Mouse (Mus musculus) liver, postnatal 0 days (tissue): Measurements from ENCODE around the gene Kctd17. TPM values are rescaled to one million over a fixed set of nuclear protein-coding genes. Genes with fewer than 3 reads are reported as not detected.
A peak's percentile ranks its signal among the peaks of the same experiment; 100 is the strongest.

Source experiments
- ATAC-seq: fragments of 200-750 bp; cut with Nextera tagmentation; 2 replicates; pipeline ENCODE4 v1.8.0; 2017; ENCODE audit warnings: mild to moderate bottlenecking, moderate library complexity
- DNase-seq: peaks from one replicate; pipeline ENCODE4 v3.0.0-alpha.2; 2016
- H3K27ac ChIP-seq: fragments of 300-500 bp; sonication (generic); 2 replicates; pipeline ENCODE4 v1.5.1; 2014; ENCODE audit warnings: antibody characterized with exemption, moderate library complexity, mild to moderate bottlenecking, low read depth
- H3K27me3 ChIP-seq: fragments of 300-500 bp; sonication (generic); 2 replicates; pipeline ENCODE4 v1.6.1; 2014; ENCODE audit warnings: low read length, control low read depth, mixed read lengths; ENCODE audit not compliant: insufficient read depth
- H3K36me3 ChIP-seq: fragments of 300-500 bp; sonication (generic); replicated peaks from 2 replicates; pipeline ENCODE4 v1.6.1; 2014; ENCODE audit warnings: mild to moderate bottlenecking, control low read depth, low read length, moderate library complexity, mixed read lengths; ENCODE audit not compliant: insufficient read depth
- H3K4me1 ChIP-seq: fragments of 300-500 bp; sonication (generic); 2 replicates; pipeline ENCODE4 v1.6.1; 2014; ENCODE audit warnings: antibody characterized with exemption, mild to moderate bottlenecking, control low read depth; ENCODE audit not compliant: insufficient read depth
- H3K4me2 ChIP-seq: fragments of 300-500 bp; sonication (generic); 2 replicates; pipeline ENCODE4 v1.6.1; 2014; ENCODE audit warnings: low read depth, mild to moderate bottlenecking, low read length, moderate library complexity, mixed read lengths
- H3K4me3 ChIP-seq: fragments of 300-500 bp; sonication (generic); 2 replicates; pipeline ENCODE4 v1.5.1; 2014; ENCODE audit warnings: low read depth, low read length
- H3K9ac ChIP-seq: fragments of 300-500 bp; sonication (generic); replicated peaks from 2 replicates; pipeline ENCODE4 v1.6.1; 2014; ENCODE audit warnings: mild to moderate bottlenecking, moderate library complexity
- H3K9me3 ChIP-seq: fragments of 300-500 bp; sonication (generic); 2 replicates; pipeline ENCODE4 v1.6.1; 2016; ENCODE audit warnings: mild to moderate bottlenecking, control low read depth, low read length, mixed read lengths
- CTCF ChIP-seq: sonication (generic); IDR thresholded peaks from 2 replicates; pipeline ENCODE4 v1.5.1; 2016; ENCODE audit warnings: antibody characterized with exemption, low read depth
- EP300 ChIP-seq: IDR thresholded peaks from 2 replicates; pipeline ENCODE4 v1.6.1; 2016; ENCODE audit warnings: antibody characterized with exemption, low read depth, mild to moderate bottlenecking
- WGBS: fragments of 180-500 bp; shearing (Covaris S2); extraction: QIAGEN DNeasy Blood & Tissue Kit; methylation state at CpG from one replicate; pipeline ENCODE4 v1.1.7; 2014; ENCODE audit not compliant: insufficient replicate concordance; 5-methylcytosine and 5-hydroxymethylcytosine counted together
- polyA plus RNA-seq: library from polyadenylated mRNA; unstranded; fragments of >200 nt; fragmentation: Nextera tagmentation; extraction: Ambion mirVana; gene quantifications from 2 replicates; pipeline ENCODE4 v1.2.1, GENCODE M21; 2015

Gene Kctd17
- polyA plus RNA-seq, 1 experiment from 2014 or later: 6.0 TPM

DNA sequence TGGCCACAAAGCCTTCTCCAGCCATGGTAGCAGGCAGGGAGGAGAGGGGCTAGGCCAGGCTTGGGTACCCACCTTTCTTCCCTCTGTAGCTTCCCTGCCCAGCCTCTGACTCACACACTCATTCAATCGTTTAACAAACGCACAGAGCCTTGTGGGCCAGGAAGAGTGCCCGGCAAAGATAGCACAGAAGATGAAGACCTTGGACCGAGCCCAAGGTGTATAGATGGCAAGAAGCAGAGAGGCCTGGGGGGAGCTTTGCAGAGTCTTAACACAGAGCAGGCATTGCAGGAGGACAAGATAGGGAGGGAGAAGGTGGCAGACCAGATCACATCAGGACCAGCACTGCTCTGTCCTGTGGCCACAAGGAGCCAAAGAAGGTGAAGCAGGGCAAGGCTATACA lies 26.8 kb downstream of the Kctd17 start:
- DNase-seq (no peak), ATAC-seq (no peak)
- WGBS: 38% methylated on average over 4 of the region's 4 CpGs
- H3K4me1 ChIP-seq: peaks cover 5% of the 10 kb centered on the region; the same call in 1 of the 2 replicates
- H3K9ac ChIP-seq: no peak overlapping the region
- TF ChIP-seq EP300: no peak
- no peak for TF ChIP-seq CTCF
- H3K27ac ChIP-seq: 0 out of 2 replicates have a peak overlapping the region, but pooled peaks have one; percentile 9
- H3K4me2 ChIP-seq: no peak overlapping the region
- no peaks in the 10 kb centered on the region for H3K9me3 ChIP-seq
- no peaks in the 10 kb centered on the region for H3K27me3 ChIP-seq
- no peak overlapping the region for H3K4me3 ChIP-seq
- peaks cover 6% of the 10 kb centered on the region; the same call in 1 of the 2 replicates for H3K36me3 ChIP-seq

DNA sequence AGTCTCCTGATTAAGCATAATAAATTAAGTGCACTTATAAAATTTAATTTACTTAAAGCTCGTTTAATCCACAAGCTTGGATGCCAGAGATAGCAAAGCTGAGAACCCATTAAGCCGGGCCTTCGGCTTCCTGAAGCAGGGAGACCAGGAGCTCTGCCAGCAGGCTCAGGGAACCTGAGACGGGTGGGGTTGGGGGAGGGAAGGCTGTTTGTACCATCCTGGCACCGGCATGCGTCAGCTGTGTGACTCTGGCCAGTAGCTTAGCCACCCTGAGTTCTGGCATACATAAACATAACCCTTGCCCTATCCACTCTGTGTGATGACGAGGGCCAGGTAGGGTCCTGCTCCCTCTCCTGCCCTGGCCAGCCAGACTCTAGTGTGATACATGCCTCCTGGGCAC lies 27.7 kb downstream of the Kctd17 start:
- Histone ChIP-seq H3K9me3 (no peaks in the 10 kb centered on the region), H3K9ac (no peak overlapping the region), H3K4me2 (no peak overlapping the region), H3K4me1 (no peaks in the 10 kb centered on the region; the same call in 1 of the 2 replicates), H3K4me3 (no peak overlapping the region), H3K36me3 (peaks cover 3% of the 10 kb centered on the region; the same call in 1 of the 2 replicates), H3K27me3 (no peaks in the 10 kb centered on the region), H3K27ac (peak overlapping the region; percentile 48; the same call in 1 of the 2 replicates)
- TF ChIP-seq EP300 (no peak), CTCF (no peak)
- WGBS: 55% methylated on average over 7 of the region's 7 CpGs
- DNase-seq (peak; percentile 50), ATAC-seq (peak; percentile 89)

- 66% methylated on average over 10 of the region's 10 CpGs for WGBS
- Histone ChIP-seq H3K9me3 (no peaks in the 10 kb centered on the region), H3K4me3 (no peak overlapping the region), H3K27ac (no peak overlapping the region), H3K9ac (no peak overlapping the region), H3K27me3 (no peaks in the 10 kb centered on the region), H3K4me2 (no peak overlapping the region), H3K36me3 (no peaks in the 10 kb centered on the region; the same call in 1 of the 2 replicates), H3K4me1 (no peaks in the 10 kb centered on the region)
- TF ChIP-seq EP300: no peak
- TF ChIP-seq CTCF: no peak
- ATAC-seq (no peak), DNase-seq (no peak)
These were observed 28.8 kb downstream of the Kctd17 start for GRCm38 (mm10) chr15:78457193-78457592.

DNA sequence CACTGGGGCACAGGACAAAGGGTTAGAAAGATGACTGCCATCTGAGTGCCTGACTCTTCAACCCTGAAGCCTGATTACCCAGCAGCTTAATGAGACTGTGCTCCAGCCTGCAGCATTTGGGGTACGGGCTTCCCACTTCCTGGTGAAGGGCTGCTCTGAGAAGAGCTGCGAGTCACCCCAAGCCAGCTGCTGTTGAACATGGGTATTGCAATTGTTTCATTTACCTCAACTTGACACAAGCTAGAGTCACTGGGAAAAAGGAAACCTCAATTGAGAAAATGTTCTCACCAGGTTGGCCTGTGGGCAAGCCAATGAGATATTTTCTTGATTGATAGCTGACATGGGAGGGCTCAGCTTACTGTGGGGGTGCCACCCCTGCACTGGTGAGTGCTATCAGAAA lies 34.6 kb downstream of the Kctd17 start:
- no peak for ATAC-seq
- Histone ChIP-seq H3K9ac (no peak overlapping the region), H3K4me3 (no peak overlapping the region), H3K36me3 (no peaks in the 10 kb centered on the region), H3K27ac (no peak overlapping the region), H3K4me1 (no peaks in the 10 kb centered on the region), H3K9me3 (no peaks in the 10 kb centered on the region), H3K4me2 (no peak overlapping the region), H3K27me3 (no peaks in the 10 kb centered on the region)
- DNase-seq: no peak
- WGBS: 38% methylated on average over 2 of the region's 2 CpGs
- no peak for TF ChIP-seq EP300
- TF ChIP-seq CTCF: no peak

DNA sequence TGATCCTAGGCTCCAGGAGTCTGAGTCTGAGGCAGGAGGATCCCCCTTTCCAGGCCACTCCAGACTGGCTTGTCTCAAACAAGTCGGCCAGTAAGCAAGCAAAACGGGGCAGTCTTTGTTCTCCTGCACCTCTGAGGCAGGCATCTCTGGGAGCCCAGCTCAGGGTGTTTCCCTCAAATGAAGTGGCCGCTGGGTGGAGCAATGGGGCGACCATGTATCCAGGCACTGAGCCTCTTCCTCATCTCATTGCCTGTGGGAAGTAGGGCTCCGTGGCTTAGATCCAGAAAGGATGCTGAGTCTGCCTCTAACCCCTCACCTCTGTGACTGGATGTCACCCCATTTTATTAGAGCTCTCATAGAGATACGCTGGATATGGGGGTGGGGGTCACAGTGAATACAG lies 38.4 kb downstream of the Kctd17 start:
- no peak overlapping the region for H3K27ac ChIP-seq
- no peak for ATAC-seq
- H3K36me3 ChIP-seq: no peaks in the 10 kb centered on the region
- no peaks in the 10 kb centered on the region for H3K9me3 ChIP-seq
- H3K9ac ChIP-seq: peak overlapping the region; percentile 68
- 24% methylated on average over 6 of the region's 6 CpGs for WGBS
- no peak for TF ChIP-seq EP300
- TF ChIP-seq CTCF: peak; percentile 50
- H3K4me1 ChIP-seq: peaks cover 11% of the 10 kb centered on the region
- no peaks in the 10 kb centered on the region for H3K27me3 ChIP-seq
- peak overlapping the region; percentile 67 for H3K4me2 ChIP-seq
- H3K4me3 ChIP-seq: peak overlapping the region; percentile 43
- DNase-seq: peak; percentile 56

DNA sequence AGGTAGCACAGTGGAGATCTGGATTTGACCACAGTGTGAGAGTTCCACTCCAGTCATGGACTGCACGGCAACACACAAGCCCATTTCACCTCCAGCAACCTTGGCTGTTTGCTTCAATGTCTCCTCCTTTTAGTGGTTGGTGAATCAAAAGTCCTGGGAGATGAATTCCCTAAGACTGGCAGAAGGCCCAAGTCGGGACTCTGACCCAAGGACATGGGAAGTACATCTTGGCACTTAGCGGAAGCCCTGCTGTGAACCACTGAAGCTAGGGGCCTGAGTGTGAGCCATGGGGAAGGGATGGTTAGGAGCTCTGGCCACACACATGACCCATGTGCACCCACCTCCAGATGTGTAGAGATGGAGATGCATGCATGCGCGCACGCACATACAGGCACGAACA lies 39.2 kb downstream of the Kctd17 start:
- ATAC-seq (no peak), DNase-seq (no peak)
- Histone ChIP-seq H3K4me3 (peak overlapping the region; percentile 43), H3K27ac (peak overlapping the region; percentile 90), H3K36me3 (no peaks in the 10 kb centered on the region), H3K27me3 (no peaks in the 10 kb centered on the region), H3K4me1 (peaks cover 11% of the 10 kb centered on the region), H3K4me2 (peak overlapping the region; percentile 67), H3K9ac (peak overlapping the region; percentile 68), H3K9me3 (no peaks in the 10 kb centered on the region)
- WGBS: 84% methylated on average over 7 of the region's 7 CpGs
- no peak for TF ChIP-seq CTCF
